Mouse (Mus musculus) brain, embryonic 14.5 days (tissue): ENCODE measurements at regions not wholly inside any gene's neighbourhood (a gene's known extent, or its start where the extent isn't known, plus 50 kb on each side); places are given as distances from the start of the nearest gene placed in this dataset.

Experiments
- CTCF ChIP-seq: fragments of 200-500 bp; IDR thresholded peaks from 2 replicates; pipeline ENCODE4 v1.5.1; 2012; ENCODE audit warnings: inconsistent platforms, mild to moderate bottlenecking, moderate library complexity, borderline replicate concordance; ENCODE audit not compliant: insufficient read depth, insufficient read length; ENCODE audit errors: extremely low read depth
- POLR2A ChIP-seq: fragments of 200-500 bp; IDR thresholded peaks from 2 replicates; pipeline ENCODE4 v1.6.1; 2012; ENCODE audit warnings: mild to moderate bottlenecking, inconsistent platforms, borderline replicate concordance; ENCODE audit not compliant: poor library complexity, insufficient read depth, insufficient read length, severe bottlenecking; ENCODE audit errors: extremely low read depth

- no peak for TF ChIP-seq POLR2A
- no peak for TF ChIP-seq CTCF
Measured at GRCm38 (mm10) chr1:112658960-112659359, 794.2 kb upstream of the Dsel start.
